Mouse (Mus musculus) neural tube, postnatal 0 days (tissue): ENCODE results near the gene Vmn1r50. TPM values are rescaled to one million over a fixed set of nuclear protein-coding genes. Genes with fewer than 3 reads are reported as not detected.

Experiments used
- polyA plus RNA-seq: library from polyadenylated mRNA; unstranded; fragments of >200 nt; fragmentation: Nextera tagmentation; extraction: Ambion mirVana; gene quantifications from 2 replicates; pipeline ENCODE4 v1.2.1, GENCODE M21; 2015

The Vmn1r50 gene
- not detected in 2 replicates for polyA plus RNA-seq

DNA sequence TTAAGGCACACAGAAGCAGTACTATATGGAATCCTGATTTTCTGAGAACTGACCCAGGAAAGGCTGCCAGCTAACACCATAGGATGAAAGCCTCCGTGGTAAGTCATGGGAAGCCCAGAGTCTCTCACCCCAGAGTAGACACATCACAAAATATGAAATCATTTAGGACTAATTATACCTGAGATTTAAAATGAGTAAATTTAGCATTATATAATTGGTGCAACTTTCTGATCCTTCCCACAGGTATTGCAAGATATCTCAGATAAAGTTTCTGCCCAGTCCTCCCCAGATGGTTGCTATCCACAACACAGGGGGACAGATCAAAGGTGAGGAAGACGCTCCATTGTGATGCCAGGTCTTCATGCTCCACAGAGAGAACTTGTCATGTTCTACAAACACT, at the start of gene Vmn1r50:
Gene Vmn1r50, plus strand, starts transcription at position 301 of the 400 bp plus-strand sequence.

DNA sequence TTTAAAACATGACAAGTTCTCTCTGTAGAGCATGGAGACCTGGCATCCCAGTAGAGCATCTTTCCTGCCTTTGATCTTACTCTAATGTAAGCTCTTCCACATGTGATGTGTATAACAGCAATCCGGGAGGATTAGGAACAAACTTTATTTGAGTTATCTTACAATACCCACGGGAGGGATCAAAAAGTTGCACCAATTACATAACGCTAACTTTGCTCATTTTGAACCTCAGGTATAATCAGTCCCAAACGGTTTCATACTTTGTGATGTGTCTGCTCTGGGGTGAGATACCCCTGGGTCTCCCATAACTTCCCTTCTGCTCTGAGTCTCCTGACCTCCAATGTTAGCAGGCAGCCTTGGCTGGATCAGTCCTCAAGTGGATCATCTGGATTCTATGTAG, 22.8 kb upstream of the Vmn1r50 start, which contains the start of gene Vmn1r49:
Gene Vmn1r49, minus strand, starts transcription at position 101 of the 400 bp plus-strand sequence.

DNA sequence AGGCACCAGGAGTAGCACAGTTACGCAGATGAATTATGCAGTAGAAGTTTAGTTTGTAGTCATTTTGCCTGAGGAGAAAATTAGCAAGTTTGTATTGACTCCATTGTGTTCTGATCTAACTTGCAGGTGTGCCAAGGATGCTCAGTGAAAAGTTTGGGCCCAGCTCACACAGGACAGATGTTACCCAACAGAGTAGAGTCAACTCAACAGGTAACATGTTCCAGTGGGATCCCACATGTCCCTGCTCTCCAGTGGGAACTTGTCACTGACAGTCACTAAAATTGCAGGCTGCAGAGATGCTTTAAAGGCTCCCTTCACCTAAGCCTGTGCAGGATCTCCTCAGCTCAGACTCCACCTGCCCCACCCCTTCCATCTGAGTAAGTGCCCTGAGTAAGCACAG, 21.1 kb downstream of the Vmn1r50 start, which contains the start of gene Vmn1r51:
Gene Vmn1r51, plus strand, starts transcription at position 301 of the 400 bp plus-strand sequence.

Other genes with a start within 250 kb of the Vmn1r50 start
- gene Vmn1r42, start 225.0 kb upstream of the Vmn1r50 start, polyA plus RNA-seq = not detected in 2 replicates
- not detected in 2 replicates for gene Vmn1r43, start 225.0 kb upstream of the Vmn1r50 start, polyA plus RNA-seq
- gene Vmn1r44, start 217.8 kb upstream of the Vmn1r50 start, polyA plus RNA-seq = not detected in 2 replicates
- gene Vmn1r45, start 160.8 kb upstream of the Vmn1r50 start, polyA plus RNA-seq = not detected in 2 replicates
- gene Vmn1r46, start 132.1 kb upstream of the Vmn1r50 start, polyA plus RNA-seq = not detected in 2 replicates
- gene Vmn1r47, start 85.3 kb upstream of the Vmn1r50 start, polyA plus RNA-seq = not detected in 2 replicates
- gene Vmn1r48, start 64.6 kb upstream of the Vmn1r50 start, polyA plus RNA-seq = not detected in 2 replicates
- gene Vmn1r49, start 22.9 kb upstream of the Vmn1r50 start, polyA plus RNA-seq = not detected in 2 replicates
- 0.10 TPM in 2 replicates for gene Vmn1r51, start 21.2 kb downstream of the Vmn1r50 start, polyA plus RNA-seq
- not detected in 2 replicates for gene Vmn1r52, start 73.4 kb downstream of the Vmn1r50 start, polyA plus RNA-seq
- gene V1ra8, start 101.4 kb downstream of the Vmn1r50 start, polyA plus RNA-seq = not detected in 2 replicates
- not detected in 2 replicates for gene Vmn1r53, start 123.0 kb downstream of the Vmn1r50 start, polyA plus RNA-seq
- not detected in 2 replicates for gene Vmn1r54, start 144.9 kb downstream of the Vmn1r50 start, polyA plus RNA-seq
- not detected in 2 replicates for gene BC048671, start 199.8 kb downstream of the Vmn1r50 start, polyA plus RNA-seq
- 0.23 and 0.45 TPM in 2 replicates for gene Chst13, start 223.8 kb downstream of the Vmn1r50 start, polyA plus RNA-seq
- gene Uroc1, start 231.9 kb downstream of the Vmn1r50 start, polyA plus RNA-seq = not detected in 2 replicates